Mouse (Mus musculus): ENCODE measurements at regions not wholly inside any gene's neighbourhood (a gene's known extent, or its start where the extent isn't known, plus 50 kb on each side); places are given as distances from the start of the nearest gene placed in this dataset.

GRCm38 (mm10) chr14:120636726-120637400, 158.6 kb downstream of the Rap2a start:
- no peak overlapping the region for H3K4me3 ChIP-seq (replicated peaks; ENCODE audit: low read depth, low read length)
- ATAC-seq (ENCODE audit: low FRiP score, low TSS enrichment) (no peak), DNase-seq (no peak)
- no peak overlapping the region for H3K27ac ChIP-seq (replicated peaks; ENCODE audit: low read depth, low read length)
- H3K4me1 ChIP-seq (ENCODE audit: control insufficient read depth, insufficient read depth, low read length): no peaks in the 10 kb centered on the region
- no peaks in the 10 kb centered on the region for H3K36me3 ChIP-seq (ENCODE audit: control insufficient read depth, insufficient read depth, low read length)
- H3K27me3 ChIP-seq (ENCODE audit: control insufficient read depth, insufficient read depth, low read length): no peaks in the 10 kb centered on the region
- no peak overlapping the region for H3K4me2 ChIP-seq (ENCODE audit: low read length)
- no peaks in the 10 kb centered on the region for H3K9me3 ChIP-seq (ENCODE audit: control insufficient read depth, low read length)
- 90% methylated on average over 6 of the region's 6 CpGs for WGBS
- no peak overlapping the region for H3K9ac ChIP-seq (replicated peaks; ENCODE audit: low read length)

- DNase-seq (no peak), ATAC-seq (ENCODE audit: low FRiP score, low TSS enrichment) (no peak)
These were observed 159.4 kb downstream of the Rap2a start for GRCm38 (mm10) chr14:120637486-120638125.

GRCm38 (mm10) chr14:120642591-120642990, 164.3 kb downstream of the Rap2a start:
- no peak overlapping the region for H3K9ac ChIP-seq (replicated peaks; ENCODE audit: low read length)
- 88% methylated on average over 5 of the region's 5 CpGs for WGBS
- H3K27ac ChIP-seq (replicated peaks; ENCODE audit: low read depth, low read length): no peak overlapping the region
- no peaks in the 10 kb centered on the region for H3K9me3 ChIP-seq (ENCODE audit: control insufficient read depth, low read length)
- ATAC-seq (ENCODE audit: low FRiP score, low TSS enrichment) (no peak), DNase-seq (no peak)
- H3K4me3 ChIP-seq (replicated peaks; ENCODE audit: low read depth, low read length): no peak overlapping the region
- no peaks in the 10 kb centered on the region for H3K27me3 ChIP-seq (ENCODE audit: control insufficient read depth, insufficient read depth, low read length)
- no peaks in the 10 kb centered on the region for H3K36me3 ChIP-seq (ENCODE audit: control insufficient read depth, insufficient read depth, low read length)
- no peak overlapping the region for H3K4me2 ChIP-seq (ENCODE audit: low read length)
- H3K4me1 ChIP-seq (ENCODE audit: control insufficient read depth, insufficient read depth, low read length): no peaks in the 10 kb centered on the region

More at GRCm38 (mm10) chr14:120637486-120638125, 159.4 kb downstream of the Rap2a start:
- Histone ChIP-seq H3K9ac (replicated peaks; ENCODE audit: low read length) (no peak overlapping the region), H3K4me1 (ENCODE audit: control insufficient read depth, insufficient read depth, low read length) (no peaks in the 10 kb centered on the region), H3K4me3 (replicated peaks; ENCODE audit: low read depth, low read length) (no peak overlapping the region), H3K27ac (replicated peaks; ENCODE audit: low read depth, low read length) (no peak overlapping the region), H3K4me2 (ENCODE audit: low read length) (no peak overlapping the region), H3K36me3 (ENCODE audit: control insufficient read depth, insufficient read depth, low read length) (no peaks in the 10 kb centered on the region), H3K9me3 (ENCODE audit: control insufficient read depth, low read length) (no peaks in the 10 kb centered on the region), H3K27me3 (ENCODE audit: control insufficient read depth, insufficient read depth, low read length) (no peaks in the 10 kb centered on the region)
- WGBS: 74% methylated on average over 13 of the region's 13 CpGs

- no peaks in the 10 kb centered on the region for H3K27me3 ChIP-seq (ENCODE audit: control insufficient read depth, insufficient read depth, low read length)
- 94% methylated on average over 7 of the region's 7 CpGs for WGBS
- H3K4me3 ChIP-seq (replicated peaks; ENCODE audit: low read depth, low read length): no peak overlapping the region
These were observed 173.8 kb downstream of the Rap2a start for GRCm38 (mm10) chr14:120652034-120652433.

GRCm38 (mm10) chr14:120660321-120660781, 182.1 kb downstream of the Rap2a start:
- Histone ChIP-seq H3K9ac (replicated peaks; ENCODE audit: low read length) (no peak overlapping the region), H3K36me3 (ENCODE audit: control insufficient read depth, insufficient read depth, low read length) (no peaks in the 10 kb centered on the region), H3K4me3 (replicated peaks; ENCODE audit: low read depth, low read length) (no peak overlapping the region), H3K27ac (replicated peaks; ENCODE audit: low read depth, low read length) (no peak overlapping the region), H3K9me3 (ENCODE audit: control insufficient read depth, low read length) (no peaks in the 10 kb centered on the region), H3K4me1 (ENCODE audit: control insufficient read depth, insufficient read depth, low read length) (no peaks in the 10 kb centered on the region), H3K27me3 (ENCODE audit: control insufficient read depth, insufficient read depth, low read length) (no peaks in the 10 kb centered on the region), H3K4me2 (ENCODE audit: low read length) (no peak overlapping the region)
- WGBS: 87% methylated on average over 6 of the region's 6 CpGs
- DNase-seq: peak; percentile 35
- no peak for ATAC-seq (ENCODE audit: low FRiP score, low TSS enrichment)

More at GRCm38 (mm10) chr14:120652034-120652433, 173.8 kb downstream of the Rap2a start:
- no peak for ATAC-seq (ENCODE audit: low FRiP score, low TSS enrichment)
- H3K4me2 ChIP-seq (ENCODE audit: low read length): no peak overlapping the region
- H3K9ac ChIP-seq (replicated peaks; ENCODE audit: low read length): no peak overlapping the region
- no peaks in the 10 kb centered on the region for H3K4me1 ChIP-seq (ENCODE audit: control insufficient read depth, insufficient read depth, low read length)
- H3K9me3 ChIP-seq (ENCODE audit: control insufficient read depth, low read length): no peaks in the 10 kb centered on the region
- no peak overlapping the region for H3K27ac ChIP-seq (replicated peaks; ENCODE audit: low read depth, low read length)
- DNase-seq: no peak
- H3K36me3 ChIP-seq (ENCODE audit: control insufficient read depth, insufficient read depth, low read length): no peaks in the 10 kb centered on the region

GRCm38 (mm10) chr14:120661111-120661510, 182.9 kb downstream of the Rap2a start:
- DNase-seq: no peak
- Histone ChIP-seq H3K27ac (replicated peaks; ENCODE audit: low read depth, low read length) (no peak overlapping the region), H3K4me1 (ENCODE audit: control insufficient read depth, insufficient read depth, low read length) (no peaks in the 10 kb centered on the region), H3K36me3 (ENCODE audit: control insufficient read depth, insufficient read depth, low read length) (no peaks in the 10 kb centered on the region), H3K27me3 (ENCODE audit: control insufficient read depth, insufficient read depth, low read length) (no peaks in the 10 kb centered on the region), H3K9ac (replicated peaks; ENCODE audit: low read length) (no peak overlapping the region), H3K4me2 (ENCODE audit: low read length) (no peak overlapping the region), H3K9me3 (ENCODE audit: control insufficient read depth, low read length) (no peaks in the 10 kb centered on the region), H3K4me3 (replicated peaks; ENCODE audit: low read depth, low read length) (no peak overlapping the region)
- WGBS: 84% methylated on average over 5 of the region's 5 CpGs
- no peak for ATAC-seq (ENCODE audit: low FRiP score, low TSS enrichment)

- Histone ChIP-seq H3K27me3 (ENCODE audit: control insufficient read depth, insufficient read depth, low read length) (no peaks in the 10 kb centered on the region), H3K4me1 (ENCODE audit: control insufficient read depth, insufficient read depth, low read length) (no peaks in the 10 kb centered on the region), H3K9me3 (ENCODE audit: control insufficient read depth, low read length) (no peaks in the 10 kb centered on the region), H3K4me2 (ENCODE audit: low read length) (no peak overlapping the region), H3K4me3 (replicated peaks; ENCODE audit: low read depth, low read length) (no peak overlapping the region), H3K9ac (replicated peaks; ENCODE audit: low read length) (no peak overlapping the region), H3K27ac (replicated peaks; ENCODE audit: low read depth, low read length) (no peak overlapping the region), H3K36me3 (ENCODE audit: control insufficient read depth, insufficient read depth, low read length) (no peaks in the 10 kb centered on the region)
- ATAC-seq (ENCODE audit: low FRiP score, low TSS enrichment) (no peak), DNase-seq (no peak)
- WGBS: 76% methylated on average over 5 of the region's 5 CpGs
These were observed 191.4 kb downstream of the Rap2a start for GRCm38 (mm10) chr14:120669665-120670064.

GRCm38 (mm10) chr14:120675752-120676151, 197.5 kb downstream of the Rap2a start:
- no peak overlapping the region for H3K27ac ChIP-seq (replicated peaks; ENCODE audit: low read depth, low read length)
- H3K27me3 ChIP-seq (ENCODE audit: control insufficient read depth, insufficient read depth, low read length): no peaks in the 10 kb centered on the region
- 79% methylated on average over 2 of the region's 2 CpGs for WGBS
- H3K9ac ChIP-seq (replicated peaks; ENCODE audit: low read length): no peak overlapping the region
- H3K4me3 ChIP-seq (replicated peaks; ENCODE audit: low read depth, low read length): no peak overlapping the region
- H3K36me3 ChIP-seq (ENCODE audit: control insufficient read depth, insufficient read depth, low read length): no peaks in the 10 kb centered on the region
- no peaks in the 10 kb centered on the region for H3K4me1 ChIP-seq (ENCODE audit: control insufficient read depth, insufficient read depth, low read length)
- ATAC-seq (ENCODE audit: low FRiP score, low TSS enrichment): no peak
- DNase-seq: no peak
- H3K9me3 ChIP-seq (ENCODE audit: control insufficient read depth, low read length): no peaks in the 10 kb centered on the region
- H3K4me2 ChIP-seq (ENCODE audit: low read length): no peak overlapping the region

- WGBS: 90% methylated on average over 9 of the region's 9 CpGs
- DNase-seq: no peak
These were observed 200.3 kb downstream of the Rap2a start for GRCm38 (mm10) chr14:120678533-120678932.

More at GRCm38 (mm10) chr14:120678533-120678932, 200.3 kb downstream of the Rap2a start:
- H3K27me3 ChIP-seq (ENCODE audit: control insufficient read depth, insufficient read depth, low read length): no peaks in the 10 kb centered on the region
- H3K36me3 ChIP-seq (ENCODE audit: control insufficient read depth, insufficient read depth, low read length): no peaks in the 10 kb centered on the region
- no peak overlapping the region for H3K4me2 ChIP-seq (ENCODE audit: low read length)
- no peak overlapping the region for H3K4me3 ChIP-seq (replicated peaks; ENCODE audit: low read depth, low read length)
- no peaks in the 10 kb centered on the region for H3K9me3 ChIP-seq (ENCODE audit: control insufficient read depth, low read length)
- no peak for ATAC-seq (ENCODE audit: low FRiP score, low TSS enrichment)
- no peaks in the 10 kb centered on the region for H3K4me1 ChIP-seq (ENCODE audit: control insufficient read depth, insufficient read depth, low read length)
- no peak overlapping the region for H3K9ac ChIP-seq (replicated peaks; ENCODE audit: low read length)
- H3K27ac ChIP-seq (replicated peaks; ENCODE audit: low read depth, low read length): no peak overlapping the region
